Mouse (Mus musculus) hindbrain, postnatal 0 days (tissue): ENCODE results near the gene Stard13. TPM values are rescaled to one million over a fixed set of nuclear protein-coding genes. Genes with fewer than 3 reads are reported as not detected.
A peak's percentile ranks its signal among the peaks of the same experiment; 100 is the strongest.

ENCODE experiments used
- ATAC-seq: fragments of 200-750 bp; cut with Nextera tagmentation; 2 replicates; pipeline ENCODE4 v1.8.0; 2017; ENCODE audit warnings: mild to moderate bottlenecking, moderate TSS enrichment, moderate library complexity
- DNase-seq: peaks from one replicate; pipeline ENCODE4 v3.0.0-alpha.2; 2015; ENCODE audit warnings: low spot score
- H3K27ac ChIP-seq: fragments of 300-500 bp; sonication (generic); 2 replicates; pipeline ENCODE4 v1.5.1; 2014; ENCODE audit warnings: mild to moderate bottlenecking
- H3K27me3 ChIP-seq: fragments of 300-500 bp; sonication (generic); 2 replicates; pipeline ENCODE4 v1.6.1; 2014; ENCODE audit warnings: low read length, mixed read lengths; ENCODE audit not compliant: insufficient read depth
- H3K36me3 ChIP-seq: fragments of 300-500 bp; sonication (generic); 2 replicates; pipeline ENCODE4 v1.6.1; 2014; ENCODE audit warnings: low read length, mixed read lengths; ENCODE audit not compliant: insufficient read depth
- H3K4me1 ChIP-seq: fragments of 300-500 bp; sonication (generic); 2 replicates; pipeline ENCODE4 v1.6.1; 2014; ENCODE audit warnings: antibody characterized with exemption, low read length, mixed read lengths; ENCODE audit not compliant: insufficient read depth
- H3K4me2 ChIP-seq: fragments of 300-500 bp; sonication (generic); 2 replicates; pipeline ENCODE4 v1.6.1; 2014; ENCODE audit warnings: low read depth, mild to moderate bottlenecking, low read length, moderate library complexity, mixed read lengths
- H3K4me3 ChIP-seq: fragments of 300-500 bp; sonication (generic); 2 replicates; pipeline ENCODE4 v1.5.1; 2014; ENCODE audit warnings: low read length
- H3K9ac ChIP-seq: fragments of 300-500 bp; sonication (generic); replicated peaks from 2 replicates; pipeline ENCODE4 v1.6.1; 2014; ENCODE audit warnings: mild to moderate bottlenecking, low read length, moderate library complexity, mixed read lengths
- H3K9me3 ChIP-seq: fragments of 300-500 bp; sonication (generic); 2 replicates; pipeline ENCODE4 v1.6.1; 2016; ENCODE audit warnings: low read length, mixed read lengths
- CTCF ChIP-seq: IDR thresholded peaks from 2 replicates; pipeline ENCODE4 v1.5.1; 2016; ENCODE audit warnings: antibody characterized with exemption, control low read depth, low read depth
- WGBS: fragments of 180-500 bp; shearing (Covaris S2); extraction: QIAGEN DNeasy Blood & Tissue Kit; methylation state at CpG from one replicate; pipeline ENCODE4 v1.1.7; 2014; 5-methylcytosine and 5-hydroxymethylcytosine counted together
- polyA plus RNA-seq: library from polyadenylated mRNA; unstranded; fragments of >200 nt; fragmentation: Nextera tagmentation; extraction: Ambion mirVana; gene quantifications from 2 replicates; pipeline ENCODE4 v1.2.1, GENCODE M21; 2015
- total RNA-seq: library from RNA; depleted of rRNA; stranded (reverse); fragments of >200 nt; gene quantifications from 2 replicates; pipeline ENCODE4 v1.2.3, GENCODE M21; 2014

The Stard13 gene
- total and polyA plus RNA-seq, 2 experiments from 2014 or later = 2.8 to 14.7 TPM

- ATAC-seq = no peak
- no peak overlapping the region for H3K4me2 ChIP-seq
Observed at GRCm38 (mm10) chr5:151230427-151230826, 3.2 kb downstream of the Stard13 start.

GRCm38 (mm10) chr5:151228367-151229005 is 5.2 kb downstream of the Stard13 start:
- Histone ChIP-seq H3K4me3 (no peak overlapping the region), H3K36me3 (no peaks in the 10 kb centered on the region), H3K27me3 (no peaks in the 10 kb centered on the region), H3K27ac (no peak overlapping the region), H3K4me1 (peaks cover 5% of the 10 kb centered on the region), H3K4me2 (no peak overlapping the region), H3K9me3 (no peaks in the 10 kb centered on the region), H3K9ac (no peak overlapping the region)
- ATAC-seq (no peak; the same call in 1 of the 2 replicates), DNase-seq (peak; percentile 65)
- TF ChIP-seq CTCF = no peak
- 69% methylated on average over 13 of the region's 13 CpGs for whole genome bisulfite sequencing

More at GRCm38 (mm10) chr5:151230427-151230826, 3.2 kb downstream of the Stard13 start:
- no peak for DNase-seq
- no peak overlapping the region for H3K27ac ChIP-seq
- H3K4me3 ChIP-seq = no peak overlapping the region
- H3K36me3 ChIP-seq = no peaks in the 10 kb centered on the region
- 73% methylated on average over 4 of the region's 4 CpGs for WGBS
- no peaks in the 10 kb centered on the region for H3K9me3 ChIP-seq
- no peak overlapping the region for H3K9ac ChIP-seq
- H3K27me3 ChIP-seq = no peaks in the 10 kb centered on the region
- peaks cover 5% of the 10 kb centered on the region for H3K4me1 ChIP-seq
- no peak for TF ChIP-seq CTCF

- H3K27me3 ChIP-seq = no peaks in the 10 kb centered on the region
- H3K4me2 ChIP-seq = no peak overlapping the region
- DNase-seq (no peak), ATAC-seq (no peak)
- TF ChIP-seq CTCF = no peak
- no peak overlapping the region for H3K9ac ChIP-seq
- 68% methylated on average over 4 of the region's 4 CpGs for WGBS
- no peaks in the 10 kb centered on the region for H3K36me3 ChIP-seq
- H3K4me3 ChIP-seq = no peak overlapping the region
- H3K4me1 ChIP-seq = no peaks in the 10 kb centered on the region
- H3K27ac ChIP-seq = no peak overlapping the region
- H3K9me3 ChIP-seq = no peaks in the 10 kb centered on the region
Observed at GRCm38 (mm10) chr5:151223696-151224366, 9.8 kb downstream of the Stard13 start.

GRCm38 (mm10) chr5:151222791-151223190 is 10.8 kb downstream of the Stard13 start:
- no peak overlapping the region for H3K4me3 ChIP-seq
- no peak for DNase-seq
- 87% methylated on average over 1 of the region's 1 CpGs for WGBS
- ATAC-seq = no peak
- no peaks in the 10 kb centered on the region for H3K4me1 ChIP-seq
- no peaks in the 10 kb centered on the region for H3K27me3 ChIP-seq
- H3K9ac ChIP-seq = no peak overlapping the region
- no peak for TF ChIP-seq CTCF
- H3K4me2 ChIP-seq = no peak overlapping the region
- no peaks in the 10 kb centered on the region for H3K36me3 ChIP-seq
- no peak overlapping the region for H3K27ac ChIP-seq
- no peaks in the 10 kb centered on the region for H3K9me3 ChIP-seq

- Histone ChIP-seq H3K4me2 (no peak overlapping the region), H3K36me3 (no peaks in the 10 kb centered on the region), H3K27me3 (no peaks in the 10 kb centered on the region), H3K4me1 (no peaks in the 10 kb centered on the region), H3K4me3 (no peak overlapping the region), H3K9me3 (no peaks in the 10 kb centered on the region), H3K27ac (peak overlapping the region; percentile 27; the same call in 1 of the 2 replicates), H3K9ac (no peak overlapping the region)
- ATAC-seq = peak; percentile 92
- peak; percentile 61 for DNase-seq
- 13% methylated on average over 6 of the region's 6 CpGs for WGBS
- no peak for TF ChIP-seq CTCF
Observed at GRCm38 (mm10) chr5:151218689-151219115, 14.9 kb downstream of the Stard13 start.

- H3K4me3 ChIP-seq = no peak overlapping the region
- DNase-seq (no peak), ATAC-seq (no peak)
- H3K4me2 ChIP-seq = no peak overlapping the region
- H3K9me3 ChIP-seq = no peaks in the 10 kb centered on the region
- no peak overlapping the region for H3K9ac ChIP-seq
- no peaks in the 10 kb centered on the region for H3K4me1 ChIP-seq
- H3K27me3 ChIP-seq = no peaks in the 10 kb centered on the region
- 63% methylated on average over 3 of the region's 3 CpGs for WGBS
- no peak for TF ChIP-seq CTCF
- H3K36me3 ChIP-seq = no peaks in the 10 kb centered on the region
- H3K27ac ChIP-seq = no peak overlapping the region
Observed at GRCm38 (mm10) chr5:151213097-151213496, 20.5 kb downstream of the Stard13 start.

GRCm38 (mm10) chr5:151210869-151211268 is 22.8 kb downstream of the Stard13 start:
- no peaks in the 10 kb centered on the region for H3K36me3 ChIP-seq
- ATAC-seq = no peak
- H3K9ac ChIP-seq = no peak overlapping the region
- TF ChIP-seq CTCF = no peak
- no peaks in the 10 kb centered on the region for H3K4me1 ChIP-seq
- WGBS = 96% methylated on average over 1 of the region's 1 CpGs
- H3K4me3 ChIP-seq = no peak overlapping the region
- H3K27ac ChIP-seq = no peak overlapping the region
- H3K9me3 ChIP-seq = no peaks in the 10 kb centered on the region
- no peak overlapping the region for H3K4me2 ChIP-seq
- no peaks in the 10 kb centered on the region for H3K27me3 ChIP-seq
- no peak for DNase-seq
